Mouse (Mus musculus) brown adipose tissue, adult 24 weeks (tissue): ENCODE data around the gene Kidins220. TPM values are rescaled to one million over a fixed set of nuclear protein-coding genes. Genes with fewer than 3 reads are reported as not detected.

ENCODE experiments used
- H3K27ac ChIP-seq: fragments of 200-500 bp; replicated peaks from 2 replicates; pipeline ENCODE4 v1.5.1; 2012; ENCODE audit warnings: low read depth, mild to moderate bottlenecking, low read length
- H3K4me1 ChIP-seq: fragments of 200-500 bp; 2 replicates; pipeline ENCODE4 v1.6.1; 2012; ENCODE audit warnings: low read length, mixed read lengths; ENCODE audit not compliant: control insufficient read depth, insufficient read depth, insufficient read length
- H3K4me3 ChIP-seq: fragments of 200-500 bp; 2 replicates; pipeline ENCODE4 v1.5.1; 2012; ENCODE audit warnings: low read depth, mild to moderate bottlenecking, low read length, moderate library complexity; ENCODE audit not compliant: insufficient read depth
- polyA plus RNA-seq: library from polyadenylated mRNA; stranded (reverse); fragments of >200 nt; gene quantifications from 2 replicates; pipeline ENCODE4 v1.2.4, GENCODE M21; 2012; ENCODE audit not compliant: missing spikeins, insufficient read depth, insufficient read length

The Kidins220 gene
- polyA plus RNA-seq, 1 experiment = 30.6 TPM

DNA sequence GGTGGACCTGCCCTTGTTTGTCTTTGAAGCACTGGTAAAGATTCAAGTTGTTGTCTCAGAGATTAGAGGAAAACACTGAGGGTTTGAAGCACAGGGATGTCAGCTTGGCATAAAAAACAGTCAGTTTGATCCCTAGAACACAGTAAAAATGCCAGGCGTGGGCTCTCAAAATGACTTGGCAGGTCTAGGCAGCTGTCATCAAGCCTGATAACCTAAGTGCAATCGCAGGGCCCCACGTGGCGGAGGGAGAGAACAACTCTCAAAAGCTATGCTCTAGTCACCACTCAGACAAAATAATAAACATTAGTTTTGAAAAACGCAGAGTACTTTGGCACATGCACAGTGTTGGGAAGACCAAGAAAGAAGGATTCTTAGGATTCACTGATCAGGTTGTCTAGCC, 10.5 kb downstream of the Kidins220 start:
- H3K27ac ChIP-seq = no peak overlapping the region

DNA sequence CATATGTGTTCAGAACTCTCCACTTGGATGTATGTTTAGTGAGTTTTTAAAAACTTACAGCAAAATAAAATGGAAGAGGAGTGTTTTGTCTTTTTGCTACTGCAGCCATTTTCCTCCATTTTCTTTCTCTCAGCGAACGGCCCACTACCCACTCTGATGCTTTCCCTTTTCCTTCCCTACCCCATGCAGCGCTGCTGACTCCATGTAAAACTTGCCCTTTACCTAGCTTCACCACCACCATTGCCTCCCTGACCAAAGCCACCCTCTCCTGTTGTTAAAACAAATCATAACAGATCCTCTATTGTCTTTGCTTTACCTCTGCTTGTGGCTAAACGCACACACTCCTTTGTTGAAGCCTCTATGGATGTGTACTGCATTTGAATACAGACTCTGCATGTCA, 20.6 kb downstream of the Kidins220 start:
- H3K4me1 ChIP-seq = no peaks in the 10 kb centered on the region
- H3K4me3 ChIP-seq = no peak overlapping the region
- no peak overlapping the region for H3K27ac ChIP-seq

More for the DNA sequence above, 10.5 kb downstream of the Kidins220 start:
- Histone ChIP-seq H3K4me3 (no peak overlapping the region), H3K4me1 (no peaks in the 10 kb centered on the region; the same call in 1 of the 2 replicates)

DNA sequence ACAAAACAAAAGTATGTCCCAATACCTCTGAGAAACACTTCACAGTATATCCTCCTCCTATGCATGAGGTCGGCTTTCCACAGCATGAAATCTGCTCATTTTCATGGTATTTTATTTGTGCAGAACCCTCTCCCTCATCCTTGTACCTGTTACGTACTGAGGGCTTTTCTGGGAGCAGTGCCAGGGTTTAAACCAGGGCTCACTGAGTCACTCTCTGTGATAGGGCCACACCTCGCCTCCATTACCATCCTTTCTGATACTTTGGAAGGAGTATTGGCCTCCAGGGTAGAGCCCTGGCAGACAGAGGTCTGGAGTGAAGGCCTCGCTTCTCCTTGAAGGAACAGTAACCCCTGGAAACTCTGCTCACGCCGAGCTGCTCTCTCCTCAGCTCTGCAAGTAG, 30.6 kb downstream of the Kidins220 start:
- H3K27ac ChIP-seq = no peak overlapping the region

DNA sequence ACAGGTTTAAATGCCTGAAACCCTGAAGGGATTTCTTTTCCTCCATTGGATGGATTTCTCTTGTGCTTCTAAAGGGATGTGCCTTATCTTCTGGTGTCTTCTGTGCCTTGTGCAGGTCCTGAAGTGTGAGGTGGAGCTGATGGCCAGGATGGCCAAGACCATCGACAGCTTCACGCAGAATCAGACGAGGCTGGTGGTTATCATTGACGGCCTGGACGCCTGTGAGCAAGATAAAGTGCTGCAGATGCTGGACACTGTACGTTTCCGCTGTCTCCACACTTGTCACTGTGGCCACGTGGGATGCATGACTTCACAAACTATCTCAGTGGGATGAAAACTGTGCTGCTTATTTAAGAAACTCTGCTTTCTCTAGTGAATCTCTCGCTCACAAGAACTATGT, 35.2 kb downstream of the Kidins220 start:
- H3K4me3 ChIP-seq = no peak overlapping the region
- H3K27ac ChIP-seq = no peak overlapping the region
- H3K4me1 ChIP-seq = no peaks in the 10 kb centered on the region

More for the DNA sequence above, 30.6 kb downstream of the Kidins220 start:
- H3K4me1 ChIP-seq = no peaks in the 10 kb centered on the region
- no peak overlapping the region for H3K4me3 ChIP-seq

- Histone ChIP-seq H3K4me3 (no peak overlapping the region), H3K27ac (no peak overlapping the region), H3K4me1 (no peaks in the 10 kb centered on the region)
Measured at GRCm38 (mm10) chr12:25010416-25010815, 35.7 kb downstream of the Kidins220 start.

DNA sequence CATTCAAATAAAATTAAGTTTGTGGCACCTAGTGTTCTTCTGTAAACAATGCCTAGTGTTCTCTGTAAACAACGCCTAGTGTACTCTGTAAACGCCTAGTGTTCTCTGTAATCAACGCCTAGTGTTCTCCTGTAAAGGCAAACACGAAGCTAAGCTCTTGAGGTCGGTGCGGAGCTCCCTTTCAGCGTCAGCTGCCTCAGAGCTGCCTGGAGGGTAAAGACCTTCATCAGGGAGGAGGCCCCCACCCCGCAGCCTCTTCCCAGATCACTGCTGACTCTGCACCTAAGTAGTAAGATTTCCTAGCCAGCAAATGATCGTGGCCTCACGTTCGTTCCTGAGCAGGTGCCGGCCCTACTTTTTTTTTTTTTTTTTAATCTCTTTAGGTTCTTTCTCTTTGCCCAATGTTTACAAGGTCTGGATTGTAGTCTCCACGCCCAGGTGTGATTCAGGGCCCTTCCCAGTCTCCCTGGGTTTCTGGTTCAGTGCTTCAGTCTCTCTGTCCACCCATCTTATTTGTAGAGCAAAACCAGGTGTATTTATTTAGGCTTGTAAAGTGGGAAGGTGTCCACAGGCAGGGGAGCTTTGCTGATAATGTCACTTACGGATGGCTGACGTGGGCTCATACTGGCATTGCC, 37.1 kb downstream of the Kidins220 start:
- H3K27ac ChIP-seq = no peak overlapping the region
- H3K4me1 ChIP-seq = no peaks in the 10 kb centered on the region
- H3K4me3 ChIP-seq = no peak overlapping the region

- Histone ChIP-seq H3K27ac (no peak overlapping the region), H3K4me1 (no peaks in the 10 kb centered on the region), H3K4me3 (no peak overlapping the region)
Measured at GRCm38 (mm10) chr12:25012555-25013540, 38.1 kb downstream of the Kidins220 start.

DNA sequence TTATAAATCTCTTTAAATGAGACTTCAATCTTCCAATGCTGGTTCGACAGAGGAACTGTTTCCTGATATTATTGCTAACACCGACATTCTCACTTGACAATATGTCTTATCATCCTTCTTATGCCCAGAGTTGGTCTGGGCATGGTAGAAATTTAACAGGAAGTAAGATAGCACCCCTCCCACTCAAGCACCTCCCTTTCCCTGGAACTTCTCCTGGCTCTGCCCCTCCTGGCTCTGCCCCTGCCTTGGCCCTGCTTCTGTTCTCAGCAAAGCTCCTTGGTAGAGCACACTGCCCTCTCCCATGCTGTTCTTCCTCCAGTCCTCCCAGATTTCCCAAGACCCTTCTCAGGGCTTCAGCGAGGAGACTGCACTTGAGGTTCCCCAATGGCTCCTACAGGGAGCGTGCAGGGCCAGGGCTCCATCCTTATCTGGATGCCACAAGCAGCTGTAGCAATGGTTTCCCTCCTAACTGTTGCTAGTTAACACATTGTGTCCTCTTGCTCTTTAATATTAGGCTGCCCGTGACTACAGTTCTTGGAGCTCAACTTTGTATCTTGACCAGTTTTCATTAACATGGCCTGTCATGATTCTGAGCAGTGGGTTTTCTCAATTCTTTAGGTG, 39.7 kb downstream of the Kidins220 start:
- Histone ChIP-seq H3K4me1 (no peaks in the 10 kb centered on the region), H3K27ac (no peak overlapping the region), H3K4me3 (no peak overlapping the region)

DNA sequence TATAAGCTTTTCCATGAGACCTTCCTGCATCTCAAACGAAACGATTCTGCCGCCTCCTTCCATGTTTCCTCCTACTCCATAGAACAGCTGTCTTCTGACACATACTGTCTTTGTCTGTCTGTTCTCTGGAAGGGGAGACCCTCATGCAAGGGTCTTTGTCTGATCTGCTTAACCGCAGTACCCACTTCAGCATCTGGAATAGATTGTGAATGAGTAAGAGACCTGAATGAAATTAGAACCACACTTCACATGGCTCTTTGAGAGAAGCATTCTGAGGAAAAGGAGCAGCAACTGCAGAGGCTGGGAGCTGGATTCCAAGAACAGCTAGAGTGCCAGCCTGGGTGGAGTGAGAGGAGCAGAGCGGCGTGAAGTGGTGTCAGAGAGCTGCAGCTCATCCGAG, 40.2 kb downstream of the Kidins220 start:
- Histone ChIP-seq H3K4me1 (no peaks in the 10 kb centered on the region), H3K4me3 (no peak overlapping the region), H3K27ac (no peak overlapping the region)

DNA sequence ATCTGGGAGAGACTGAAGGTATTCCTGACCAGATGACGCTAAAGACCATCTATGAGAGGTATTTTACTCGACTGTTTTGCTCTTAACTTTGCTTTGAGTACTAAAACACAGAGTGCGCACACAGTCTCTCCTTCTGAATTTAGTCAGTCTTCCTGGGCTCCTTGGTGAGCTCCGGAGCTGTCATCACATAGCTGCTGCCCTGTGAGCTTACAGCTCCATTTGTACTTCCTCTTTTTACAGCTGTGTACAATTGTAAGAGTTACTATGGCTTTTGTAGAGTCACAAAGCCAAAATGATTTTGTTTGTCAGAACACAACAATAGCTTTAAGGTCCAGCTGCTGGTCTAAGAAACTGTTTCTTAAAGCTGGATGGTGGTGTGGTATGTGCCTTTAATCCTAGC, 42.3 kb downstream of the Kidins220 start:
- Histone ChIP-seq H3K4me1 (no peaks in the 10 kb centered on the region), H3K4me3 (no peak overlapping the region), H3K27ac (no peak overlapping the region; the same call in 1 of the 2 replicates)

DNA sequence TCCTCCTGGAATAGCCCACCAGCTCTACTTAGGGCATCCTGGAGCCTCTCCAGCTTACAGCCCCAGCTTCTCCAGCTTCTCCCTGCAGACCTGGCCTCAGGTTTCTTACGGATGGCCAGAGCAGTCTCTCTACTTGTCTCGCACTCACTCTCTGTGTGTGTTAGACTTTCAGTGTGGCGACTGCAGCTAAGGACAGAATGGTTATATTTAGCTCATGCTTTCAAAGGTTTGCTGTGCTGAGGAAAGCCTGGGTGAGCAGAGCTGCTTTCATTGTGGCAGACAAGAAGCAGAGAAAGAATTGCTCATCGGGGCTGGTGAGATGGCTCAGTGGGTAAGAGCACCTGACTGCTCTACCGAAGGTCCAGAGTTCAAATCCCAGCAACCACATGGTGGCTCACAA, 46.3 kb downstream of the Kidins220 start:
- Histone ChIP-seq H3K27ac (no peak overlapping the region), H3K4me1 (no peaks in the 10 kb centered on the region), H3K4me3 (no peak overlapping the region)

DNA sequence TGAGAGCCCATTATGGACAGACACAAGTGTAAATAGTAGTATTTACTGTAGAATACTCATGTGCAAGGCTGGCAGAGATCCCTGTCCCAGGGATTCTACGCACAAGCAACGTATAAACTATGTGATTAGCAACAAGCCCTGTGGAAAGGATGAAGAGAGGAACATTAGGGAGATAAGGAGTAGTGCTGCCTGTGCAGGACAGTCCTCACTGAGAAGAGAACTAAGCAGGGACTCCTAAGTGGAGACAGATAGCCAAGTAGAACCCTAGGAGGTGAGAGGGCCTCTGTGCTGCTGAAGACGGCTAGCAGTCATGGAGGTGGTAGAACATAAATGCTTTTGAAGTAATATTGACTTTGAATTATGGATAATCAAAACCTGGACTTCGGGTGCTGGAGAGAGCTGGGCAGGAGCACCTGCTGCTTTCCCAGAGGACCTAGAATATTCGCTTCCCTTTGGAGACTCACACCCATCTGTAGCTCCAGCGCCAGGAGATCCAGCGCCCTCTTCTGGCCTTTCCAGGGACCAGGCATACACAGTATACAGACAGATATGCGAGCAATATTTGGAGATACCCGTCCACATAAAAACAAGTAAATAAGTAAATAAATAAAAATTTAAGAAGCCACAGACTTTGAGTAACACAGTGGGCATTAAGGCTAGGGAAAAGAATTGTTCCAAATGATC, 50.3 kb downstream of the Kidins220 start:
- Histone ChIP-seq H3K4me3 (no peak overlapping the region), H3K27ac (no peak overlapping the region), H3K4me1 (no peaks in the 10 kb centered on the region)

DNA sequence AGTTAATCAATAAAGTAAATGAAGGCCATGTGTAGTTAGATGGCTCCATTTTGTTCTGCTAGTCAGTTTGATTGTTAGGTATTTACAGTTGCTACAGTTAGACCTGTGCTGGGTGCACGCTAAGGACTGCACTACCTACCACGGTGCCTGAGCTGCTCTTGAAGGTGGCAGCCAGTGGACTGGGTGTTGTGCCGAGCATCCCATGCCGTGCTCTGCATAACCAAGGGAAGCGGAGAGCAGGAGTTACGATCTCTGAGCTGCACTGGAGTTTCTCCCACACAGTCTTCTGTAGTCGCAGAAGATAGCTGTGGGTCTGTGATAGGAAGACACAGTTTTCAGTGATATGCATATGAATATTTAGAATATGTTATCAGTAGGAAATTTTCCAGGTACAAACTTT, 51.6 kb downstream of the Kidins220 start:
- H3K4me1 ChIP-seq = no peaks in the 10 kb centered on the region
- no peak overlapping the region for H3K4me3 ChIP-seq
- no peak overlapping the region for H3K27ac ChIP-seq

GRCm38 (mm10) chr12:25027416-25027815, 52.7 kb downstream of the Kidins220 start:
- no peak overlapping the region for H3K27ac ChIP-seq
- H3K4me3 ChIP-seq = no peak overlapping the region
- no peaks in the 10 kb centered on the region for H3K4me1 ChIP-seq
